Mouse (Mus musculus): Measurements from ENCODE around the gene Fbxl16.

The Fbxl16 gene

GRCm38 (mm10) chr17:25808789-25809605 is at the start of gene Fbxl16:
TSS of gene Fbxl16 (plus strand) at chr17:25809085.
- DNase-seq (ENCODE audit: low spot score in 2 of 2): no peak

GRCm38 (mm10) chr17:25760148-25760547 is 48.7 kb upstream of the Fbxl16 start:
- DNase-seq (ENCODE audit: low spot score in 2 of 2): no peak

- no peak for DNase-seq (ENCODE audit: low spot score in 2 of 2)
Observed at GRCm38 (mm10) chr17:25761561-25761970, 47.3 kb upstream of the Fbxl16 start.

- DNase-seq (ENCODE audit: low spot score in 2 of 2): no peak
Observed at GRCm38 (mm10) chr17:25762591-25762990, 46.3 kb upstream of the Fbxl16 start.

GRCm38 (mm10) chr17:25765886-25766285 is 43.0 kb upstream of the Fbxl16 start:
- DNase-seq (ENCODE audit: low spot score in 2 of 2): no peak

GRCm38 (mm10) chr17:25769331-25769730 is 39.6 kb upstream of the Fbxl16 start:
- DNase-seq (ENCODE audit: low spot score in 2 of 2): no peak

GRCm38 (mm10) chr17:25773549-25774120 is 35.2 kb upstream of the Fbxl16 start, which contains the start of gene Narfl:
TSS of gene Narfl (plus strand) at chr17:25773776.
- DNase-seq (ENCODE audit: low spot score in 2 of 2): peak; percentile 98

- DNase-seq (ENCODE audit: low spot score in 2 of 2): no peak
Observed at GRCm38 (mm10) chr17:25775318-25776062, 33.4 kb upstream of the Fbxl16 start.

GRCm38 (mm10) chr17:25777948-25778347 is 30.9 kb upstream of the Fbxl16 start:
- DNase-seq (ENCODE audit: low spot score in 2 of 2): no peak

GRCm38 (mm10) chr17:25781339-25781738 is 27.5 kb upstream of the Fbxl16 start:
- no peak for DNase-seq (ENCODE audit: low spot score in 2 of 2)

- no peak for DNase-seq (ENCODE audit: low spot score in 2 of 2)
Observed at GRCm38 (mm10) chr17:25783086-25783485, 25.8 kb upstream of the Fbxl16 start.

- DNase-seq (ENCODE audit: low spot score in 2 of 2): peak in 1 of 2 experiments; percentile 13
Observed at GRCm38 (mm10) chr17:25783861-25784574, 24.9 kb upstream of the Fbxl16 start.

- peak; percentile 92 to 97 for DNase-seq (ENCODE audit: low spot score in 2 of 2)
Observed at GRCm38 (mm10) chr17:25785281-25785745, 23.6 kb upstream of the Fbxl16 start, which contains the start of gene Haghl. TSS of gene Haghl (minus strand) at chr17:25785673.

GRCm38 (mm10) chr17:25786280-25786679 is 22.6 kb upstream of the Fbxl16 start, which contains the start of gene Ccdc78:
TSS of gene Ccdc78 (plus strand) at chr17:25786580.
- no peak for DNase-seq (ENCODE audit: low spot score in 2 of 2)

GRCm38 (mm10) chr17:25786781-25787504 is 21.9 kb upstream of the Fbxl16 start:
- no peak for DNase-seq (ENCODE audit: low spot score in 2 of 2)

- no peak for DNase-seq (ENCODE audit: low spot score in 2 of 2)
Observed at GRCm38 (mm10) chr17:25791320-25791842, 17.5 kb upstream of the Fbxl16 start.

- DNase-seq (ENCODE audit: low spot score in 2 of 2): peak; percentile 89 to 90
Observed at GRCm38 (mm10) chr17:25791843-25792527, 16.9 kb upstream of the Fbxl16 start.

- peak in 1 of 2 experiments; percentile 83 for DNase-seq (ENCODE audit: low spot score in 2 of 2)
Observed at GRCm38 (mm10) chr17:25792615-25793014, 16.3 kb upstream of the Fbxl16 start, which contains the start of gene Fam173a. TSS of gene Fam173a (minus strand) at chr17:25792901.

- DNase-seq (ENCODE audit: low spot score in 2 of 2): no peak
Observed at GRCm38 (mm10) chr17:25794197-25794596, 14.7 kb upstream of the Fbxl16 start.

GRCm38 (mm10) chr17:25794998-25795397 is 13.9 kb upstream of the Fbxl16 start:
- DNase-seq (ENCODE audit: low spot score in 2 of 2): no peak
